In the genomic region with DNA sequence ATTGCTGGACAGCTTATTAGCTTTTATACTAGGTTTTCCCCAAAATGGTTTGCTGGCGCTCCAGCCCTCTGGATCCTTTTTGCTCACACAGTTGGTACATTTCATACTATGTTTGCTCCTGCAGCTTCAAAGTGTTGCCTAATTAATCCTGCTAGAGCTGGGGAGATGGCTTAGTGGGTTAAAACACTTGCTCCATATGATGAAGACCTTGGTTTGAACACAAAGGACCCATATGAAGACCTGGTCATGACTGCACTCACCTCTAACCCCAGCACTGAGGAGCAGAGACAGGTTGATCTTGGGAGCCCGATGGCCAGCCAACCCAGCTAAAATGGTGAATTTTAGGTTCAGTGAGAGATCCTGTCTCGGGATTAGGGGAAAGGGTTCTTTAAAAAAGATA, we compare ENCODE assay signal across 25 mouse cellular contexts.
"Had no signal": no experiment of that assay in that cellular context is flagged by ENCODE, and none has a peak within 500 bp of the region (broad histone marks: within the 10 kb centered on the region; RNA-seq: fewer than 3 reads in every experiment).

No protein-coding gene starts in this region.

- ATAC-seq: forebrain, embryonic 16.5 days; hindbrain, postnatal 0 days; intestine, embryonic 16.5 days had no signal

- H3K9me3 ChIP-seq: heart, embryonic 13.5 days; heart, embryonic 15.5 days; hindbrain, embryonic 13.5 days; hindbrain, embryonic 15.5 days; kidney, embryonic 15.5 days; limb, embryonic 13.5 days; limb, embryonic 15.5 days had no signal

- H3K9ac ChIP-seq: heart, embryonic 13.5 days; heart, embryonic 15.5 days; hindbrain, embryonic 13.5 days; hindbrain, embryonic 15.5 days; kidney, embryonic 15.5 days; limb, embryonic 13.5 days; limb, embryonic 15.5 days had no signal

- H3K36me3 ChIP-seq: heart, embryonic 15.5 days; hindbrain, embryonic 13.5 days; hindbrain, embryonic 15.5 days; limb, embryonic 13.5 days; limb, embryonic 15.5 days had no signal

- H3K4me2 ChIP-seq: heart, embryonic 11.5 days; heart, embryonic 13.5 days; heart, embryonic 15.5 days; hindbrain, embryonic 13.5 days; hindbrain, embryonic 15.5 days; kidney, embryonic 15.5 days; limb, embryonic 13.5 days; limb, embryonic 15.5 days had no signal

- H3K27ac ChIP-seq: gastrocnemius, adult 2 months; heart, embryonic 13.5 days; heart, embryonic 15.5 days; hindbrain, embryonic 13.5 days; hindbrain, embryonic 15.5 days; hindbrain, postnatal 0 days; kidney, embryonic 15.5 days; kidney, postnatal 0 days; limb, embryonic 13.5 days; limb, embryonic 15.5 days had no signal

- H3K4me3 ChIP-seq: gastrocnemius, adult 2 months; heart, embryonic 13.5 days; heart, embryonic 15.5 days; hindbrain, embryonic 13.5 days; hindbrain, embryonic 15.5 days; kidney, embryonic 15.5 days; limb, embryonic 13.5 days; limb, embryonic 15.5 days had no signal

- DNase-seq: gastrocnemius, adult 2 months; gastrocnemius, postnatal 14 days; gastrocnemius, postnatal 36 days; heart, adult 18-20 months; heart, postnatal 14 days; kidney, adult 11 months; kidney, adult 2 months; kidney, adult 9 months; kidney, postnatal 14 days; kidney, postnatal 36 days; layer of hippocampus, adult 9-11 months; layer of hippocampus, postnatal 36 days; left cerebral cortex, postnatal 4 days had no signal

- H3K27me3 ChIP-seq: heart, embryonic 13.5 days; heart, embryonic 15.5 days; hindbrain, embryonic 13.5 days; hindbrain, embryonic 15.5 days; kidney, embryonic 15.5 days; limb, embryonic 13.5 days; limb, embryonic 15.5 days had no signal
